26 mouse cellular contexts compared by ENCODE assay signal in genomic region chr11:50177111-50177510, GRCm38 (mm10). TPM values are rescaled to one million over a fixed set of nuclear protein-coding genes. Genes with fewer than 3 reads are reported as not detected.
DNase-seq lines count a peak whose midpoint lies in the region; ATAC-seq lines count a peak whose summit lies in the region.
"Had no signal": no experiment of that assay in that cellular context is flagged by ENCODE, and none has a peak within 500 bp of the region (broad histone marks: within the 10 kb centered on the region; RNA-seq: fewer than 3 reads in every experiment).

No protein-coding gene starts in this region.

- intact Hi-C loops in left cerebral cortex, postnatal 36 days (cut with DNase I), result no loop called here
- intact Hi-C loops in left cerebral cortex, postnatal 4 days (cut with DNase I), result no loop called here

- H3K27ac ChIP-seq in kidney, embryonic 15.5 days, result peak overlapping the region; percentile 23; the same call in 1 of the 2 replicates
- H3K27ac ChIP-seq in hindbrain, embryonic 11.5 days (ENCODE audit: low read depth, low read length), result no peak overlapping the region
- H3K27ac ChIP-seq: forebrain, embryonic 13.5 days; heart, embryonic 15.5 days; hindbrain, embryonic 12.5 days; hindbrain, postnatal 0 days; intestine, embryonic 15.5 days; liver, embryonic 14.5 days; neural tube, embryonic 15.5 days had no signal

- no peak for DNase-seq in kidney, postnatal 36 days
- DNase-seq in left cerebral cortex, postnatal 36 days (ENCODE audit: low spot score in 2 of 2), result peak; percentile 47 to 49
- DNase-seq in left cerebral cortex, postnatal 4 days, result no peak
- peak; percentile 69 for DNase-seq in 3T3-L1 (ENCODE audit: low read depth, low spot score)
- DNase-seq in NIH3T3 (ENCODE audit: low read depth), result peak; percentile 46
- DNase-seq in hindbrain, embryonic 11.5 days (ENCODE audit: low spot score), result no peak
- DNase-seq: adrenal gland, postnatal 10 days; cerebellum, adult 11 months; cerebellum, postnatal 36 days; gastrocnemius, postnatal 10 days; kidney, postnatal 4 days; liver; lung, embryonic 14.5 days; lung, postnatal 14 days; midbrain, embryonic 14.5 days; spleen, adult 18-20 months; thymus, postnatal 4 days had no signal

- H3K9ac ChIP-seq in kidney, embryonic 15.5 days, result no peak overlapping the region
- no peak overlapping the region for H3K9ac ChIP-seq in hindbrain, embryonic 11.5 days (ENCODE audit: low read depth, low read length)
- H3K9ac ChIP-seq: forebrain, embryonic 13.5 days; heart, embryonic 15.5 days; hindbrain, embryonic 12.5 days; intestine, embryonic 15.5 days; liver, embryonic 14.5 days; lung, embryonic 14.5 days; neural tube, embryonic 15.5 days had no signal

- peaks cover 14% of the 10 kb centered on the region for H3K4me1 ChIP-seq in kidney, embryonic 15.5 days
- H3K4me1 ChIP-seq in hindbrain, embryonic 11.5 days (replicated peaks; ENCODE audit: control insufficient read depth, insufficient read depth, low read length), result 0 out of 2 replicates have a peak, but pooled peaks cover 2% of the 10 kb centered on the region

- H3K27me3 ChIP-seq in kidney, embryonic 15.5 days, result no peaks in the 10 kb centered on the region
- H3K27me3 ChIP-seq in hindbrain, embryonic 11.5 days (ENCODE audit: control insufficient read depth, insufficient read depth, low read length), result no peaks in the 10 kb centered on the region
- H3K27me3 ChIP-seq: CH12.LX; forebrain, embryonic 13.5 days; heart, embryonic 15.5 days; hindbrain, embryonic 12.5 days; intestine, embryonic 15.5 days; neural tube, embryonic 15.5 days had no signal

- H3K4me3 ChIP-seq in kidney, embryonic 15.5 days (replicated peaks), result no peak overlapping the region
- no peak overlapping the region for H3K4me3 ChIP-seq in hindbrain, embryonic 11.5 days (ENCODE audit: low read depth, low read length)
- H3K4me3 ChIP-seq: forebrain, embryonic 13.5 days; heart, embryonic 15.5 days; hindbrain, embryonic 12.5 days; intestine, embryonic 15.5 days; neural tube, embryonic 15.5 days had no signal

- ATAC-seq in kidney, embryonic 15.5 days (replicated peaks; ENCODE audit: low FRiP score), result no peak
- no peak for ATAC-seq in hindbrain, embryonic 11.5 days (ENCODE audit: low FRiP score)
- ATAC-seq: forebrain, embryonic 13.5 days; hindbrain, postnatal 0 days; intestine, embryonic 15.5 days had no signal

- peaks cover 25% of the 10 kb centered on the region for H3K36me3 ChIP-seq in kidney, embryonic 15.5 days
- H3K36me3 ChIP-seq in hindbrain, embryonic 11.5 days (ENCODE audit: control insufficient read depth, insufficient read depth, low read length), result no peaks in the 10 kb centered on the region
- H3K36me3 ChIP-seq: intestine, embryonic 15.5 days had no signal

- H3K9me3 ChIP-seq in kidney, embryonic 15.5 days (replicated peaks), result no peaks in the 10 kb centered on the region
- H3K9me3 ChIP-seq in hindbrain, embryonic 11.5 days (ENCODE audit: control insufficient read depth, low read length), result no peaks in the 10 kb centered on the region
- H3K9me3 ChIP-seq: forebrain, embryonic 13.5 days; heart, embryonic 15.5 days; hindbrain, embryonic 12.5 days; intestine, embryonic 15.5 days; neural tube, embryonic 15.5 days had no signal

- H3K4me2 ChIP-seq in kidney, embryonic 15.5 days, result no peak overlapping the region
- H3K4me2 ChIP-seq in hindbrain, embryonic 11.5 days (replicated peaks; ENCODE audit: low read depth, low read length), result no peak overlapping the region
- H3K4me2 ChIP-seq: forebrain, embryonic 13.5 days; heart, embryonic 15.5 days; hindbrain, embryonic 12.5 days; intestine, embryonic 15.5 days; lung, embryonic 14.5 days; neural tube, embryonic 15.5 days had no signal

- 66% methylated on average over 6 of the region's 6 CpGs for WGBS in kidney, embryonic 15.5 days
- WGBS in hindbrain, embryonic 11.5 days, result 82% methylated on average over 6 of the region's 6 CpGs

RNA-seq across cellular contexts. Expression of gene Mrnip, which starts 2.9 kb away (rescaled TPM):
- polyA plus RNA-seq in kidney, embryonic 15.5 days (2015; fragmentation: Nextera tagmentation; extraction: Ambion mirVana), result 19.3 and 20.0 TPM in 2 replicates
- 10 to 100 TPM; 15.4 to 15.7 TPM for total RNA-seq in left cerebral cortex, postnatal 36 days (2021)
- total RNA-seq in left cerebral cortex, postnatal 4 days (2021), result 10 to 100 TPM; 19.1 to 20.3 TPM
- 21.9 and 22.4 TPM in 2 replicates for polyA plus RNA-seq in hindbrain, embryonic 11.5 days (2014; fragmentation: Nextera tagmentation; extraction: Ambion mirVana)

RNA-seq across cellular contexts. Expression of gene Sqstm1, which starts 33.5 kb away (rescaled TPM):
- polyA plus RNA-seq in kidney, embryonic 15.5 days (2015; fragmentation: Nextera tagmentation; extraction: Ambion mirVana), result 233 and 259 TPM in 2 replicates
- total RNA-seq in left cerebral cortex, postnatal 36 days (2021), result 100 to 1,000 TPM; 460 to 526 TPM
- total RNA-seq in left cerebral cortex, postnatal 4 days (2021), result 100 to 1,000 TPM; 262 to 293 TPM
- polyA plus RNA-seq in hindbrain, embryonic 11.5 days (2014; fragmentation: Nextera tagmentation; extraction: Ambion mirVana), result 165 and 188 TPM in 2 replicates

RNA-seq across cellular contexts. Expression of gene Mgat4b, which starts 33.6 kb away (rescaled TPM):
- 37.3 and 37.5 TPM in 2 replicates for polyA plus RNA-seq in kidney, embryonic 15.5 days (2015; fragmentation: Nextera tagmentation; extraction: Ambion mirVana)
- total RNA-seq in left cerebral cortex, postnatal 36 days (2021), result 10 to 100 TPM; 64.9 to 80.2 TPM
- 100 to 1,000 TPM; 179 to 189 TPM for total RNA-seq in left cerebral cortex, postnatal 4 days (2021)
- 17.9 and 19.6 TPM in 2 replicates for polyA plus RNA-seq in hindbrain, embryonic 11.5 days (2014; fragmentation: Nextera tagmentation; extraction: Ambion mirVana)

RNA-seq across cellular contexts. Expression of gene Tbc1d9b, which starts 45.9 kb away (rescaled TPM):
- 40.0 and 42.9 TPM in 2 replicates for polyA plus RNA-seq in kidney, embryonic 15.5 days (2015; fragmentation: Nextera tagmentation; extraction: Ambion mirVana)
- total RNA-seq in left cerebral cortex, postnatal 36 days (2021), result 100 to 1,000 TPM; 118 to 120 TPM
- 10 to 100 TPM; 47.1 to 56.9 TPM for total RNA-seq in left cerebral cortex, postnatal 4 days (2021)
- polyA plus RNA-seq in hindbrain, embryonic 11.5 days (2014; fragmentation: Nextera tagmentation; extraction: Ambion mirVana), result 22.0 and 29.3 TPM in 2 replicates

Comparison
In these comparisons a context has a peak if more than half of its experiments do, and no peak if none do; other contexts are left out.
1. DNase-seq: peak in left cerebral cortex, postnatal 36 days (2 of 2), 3T3-L1 (single experiment) and NIH3T3 (single experiment); none in kidney, postnatal 36 days (0 of 2), left cerebral cortex, postnatal 4 days (single experiment) and hindbrain, embryonic 11.5 days (single experiment).